Mouse (Mus musculus) limb, embryonic 11.5 days (tissue): ENCODE measurements at regions not wholly inside any gene's neighbourhood (a gene's known extent, or its start where the extent isn't known, plus 50 kb on each side); places are given as distances from the start of the nearest gene placed in this dataset.

Experiments
- ATAC-seq: fragments of 200-750 bp; cut with Nextera tagmentation; 2 replicates; pipeline ENCODE4 v1.8.0; 2017; ENCODE audit warnings: low read depth; ENCODE audit not compliant: insufficient number of reproducible peaks, low FRiP score, low TSS enrichment
- DNase-seq: peaks from one replicate; pipeline ENCODE4 v3.0.0-alpha.2; 2015; ENCODE audit warnings: low spot score
- H3K27ac ChIP-seq: fragments of 300-500 bp; sonication (generic); replicated peaks from 2 replicates; pipeline ENCODE4 v1.5.1; 2014; ENCODE audit warnings: low read depth, mild to moderate bottlenecking, low read length
- H3K27me3 ChIP-seq: fragments of 300-500 bp; sonication (generic); 2 replicates; pipeline ENCODE4 v1.6.1; 2014; ENCODE audit warnings: mild to moderate bottlenecking, low read length, mixed read lengths; ENCODE audit not compliant: control insufficient read depth, insufficient read depth
- H3K36me3 ChIP-seq: fragments of 300-500 bp; sonication (generic); 2 replicates; pipeline ENCODE4 v1.6.1; 2014; ENCODE audit warnings: mild to moderate bottlenecking, low read length, moderate library complexity, mixed read lengths; ENCODE audit not compliant: control insufficient read depth, insufficient read depth
- H3K4me1 ChIP-seq: fragments of 300-500 bp; sonication (generic); 2 replicates; pipeline ENCODE4 v1.6.1; 2014; ENCODE audit warnings: low read length, mixed read lengths; ENCODE audit not compliant: control insufficient read depth, insufficient read depth
- H3K4me2 ChIP-seq: fragments of 300-500 bp; sonication (generic); 2 replicates; pipeline ENCODE4 v1.6.1; 2014; ENCODE audit warnings: low read depth, mild to moderate bottlenecking, moderate library complexity; ENCODE audit not compliant: severe bottlenecking
- H3K4me3 ChIP-seq: fragments of 300-500 bp; sonication (generic); 2 replicates; pipeline ENCODE4 v1.5.1; 2014; ENCODE audit warnings: low read depth, low read length
- H3K9ac ChIP-seq: fragments of 300-500 bp; sonication (generic); 2 replicates; pipeline ENCODE4 v1.6.1; 2014; ENCODE audit warnings: mild to moderate bottlenecking, low read length
- H3K9me3 ChIP-seq: fragments of 300-500 bp; sonication (generic); 2 replicates; pipeline ENCODE4 v1.6.1; 2016; ENCODE audit warnings: low read length; ENCODE audit not compliant: control insufficient read depth
- WGBS: fragments of 180-500 bp; shearing (Covaris S2); extraction: QIAGEN DNeasy Blood & Tissue Kit; methylation state at CpG from one replicate; pipeline ENCODE4 v1.1.7; 2014; 5-methylcytosine and 5-hydroxymethylcytosine counted together

DNA sequence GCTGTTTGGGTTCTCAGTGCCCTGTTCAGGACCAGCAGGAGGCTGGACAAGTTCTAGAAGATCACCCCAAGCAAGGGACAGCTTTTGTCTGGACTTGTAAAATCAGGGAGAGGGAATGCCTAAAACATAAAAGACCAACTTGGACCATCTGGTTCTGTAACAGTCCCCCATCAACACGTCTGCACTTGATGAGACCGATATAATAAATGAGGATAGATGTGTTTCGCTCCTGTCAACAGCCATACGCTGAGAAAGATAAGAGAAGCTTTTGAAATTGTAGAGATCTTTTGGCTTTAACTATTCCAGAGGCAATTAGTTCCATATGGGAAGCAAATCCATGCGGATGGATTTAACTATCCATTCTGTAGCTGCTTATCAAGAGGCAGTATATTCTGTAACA, 2561.4 kb upstream of the Gm7489 start:
- ATAC-seq (no peak), DNase-seq (no peak)
- WGBS: 10% methylated on average over 5 of the region's 5 CpGs

DNA sequence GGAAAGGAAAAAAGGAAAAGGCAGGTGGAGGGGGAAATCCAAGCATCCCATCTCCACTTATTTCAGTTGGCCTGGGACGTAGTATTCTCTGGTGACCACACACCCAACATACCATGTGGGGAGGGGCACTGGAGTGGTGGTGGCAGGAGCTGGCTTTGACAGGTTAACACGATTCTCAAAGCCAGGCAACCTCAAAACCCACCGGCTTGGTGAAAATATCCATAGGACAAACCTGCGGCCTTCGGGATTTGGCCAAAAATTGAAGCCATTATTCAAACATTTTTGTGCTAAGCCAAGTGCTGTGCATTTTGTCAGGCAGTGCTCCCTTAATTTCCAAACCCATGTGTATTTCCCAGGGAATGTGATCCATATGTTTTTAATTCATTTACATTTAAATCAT, 2560.5 kb upstream of the Gm7489 start:
- 0 out of 2 replicates have a peak, but pooled peaks cover 3% of the 10 kb centered on the region for H3K4me1 ChIP-seq
- no peaks in the 10 kb centered on the region for H3K27me3 ChIP-seq
- DNase-seq (peak; percentile 54), ATAC-seq (no peak)
- H3K4me2 ChIP-seq: no peak overlapping the region
- H3K9ac ChIP-seq: no peak overlapping the region
- no peaks in the 10 kb centered on the region for H3K36me3 ChIP-seq
- H3K9me3 ChIP-seq: no peaks in the 10 kb centered on the region
- WGBS: 25% methylated on average over 5 of the region's 5 CpGs
- H3K27ac ChIP-seq: no peak overlapping the region
- H3K4me3 ChIP-seq: no peak overlapping the region

More for the DNA sequence above, 2561.4 kb upstream of the Gm7489 start:
- Histone ChIP-seq H3K36me3 (no peaks in the 10 kb centered on the region), H3K9ac (no peak overlapping the region), H3K4me2 (no peak overlapping the region), H3K4me3 (no peak overlapping the region), H3K4me1 (0 out of 2 replicates have a peak, but pooled peaks cover 3% of the 10 kb centered on the region), H3K27me3 (no peaks in the 10 kb centered on the region), H3K9me3 (no peaks in the 10 kb centered on the region), H3K27ac (no peak overlapping the region)

DNA sequence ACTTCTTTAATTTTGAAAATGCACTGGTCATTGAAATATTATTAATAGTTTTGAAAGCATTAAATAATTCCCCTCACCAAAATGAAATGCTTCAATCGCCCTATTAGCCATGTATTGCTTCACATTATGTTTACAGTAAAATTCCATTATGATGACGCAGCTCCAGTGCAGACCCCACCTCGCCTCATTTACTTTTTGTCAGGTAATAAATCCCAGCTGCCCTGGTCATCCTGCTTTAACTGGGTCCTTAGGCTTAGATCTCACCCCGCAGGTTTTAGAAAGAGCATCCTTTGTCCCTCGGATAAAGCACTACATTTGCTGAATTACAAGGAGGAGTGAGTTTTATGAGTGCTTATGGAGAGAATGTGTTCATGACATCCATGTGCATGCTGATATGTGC, 2557.0 kb upstream of the Gm7489 start:
- no peaks in the 10 kb centered on the region for H3K27me3 ChIP-seq
- 34% methylated on average over 5 of the region's 5 CpGs for WGBS
- H3K4me1 ChIP-seq: 0 out of 2 replicates have a peak, but pooled peaks cover 5% of the 10 kb centered on the region
- no peak for DNase-seq
- H3K9me3 ChIP-seq: no peaks in the 10 kb centered on the region
- H3K4me3 ChIP-seq: no peak overlapping the region
- no peak overlapping the region for H3K27ac ChIP-seq
- no peaks in the 10 kb centered on the region for H3K36me3 ChIP-seq
- no peak overlapping the region for H3K9ac ChIP-seq
- H3K4me2 ChIP-seq: no peak overlapping the region
- ATAC-seq: no peak

DNA sequence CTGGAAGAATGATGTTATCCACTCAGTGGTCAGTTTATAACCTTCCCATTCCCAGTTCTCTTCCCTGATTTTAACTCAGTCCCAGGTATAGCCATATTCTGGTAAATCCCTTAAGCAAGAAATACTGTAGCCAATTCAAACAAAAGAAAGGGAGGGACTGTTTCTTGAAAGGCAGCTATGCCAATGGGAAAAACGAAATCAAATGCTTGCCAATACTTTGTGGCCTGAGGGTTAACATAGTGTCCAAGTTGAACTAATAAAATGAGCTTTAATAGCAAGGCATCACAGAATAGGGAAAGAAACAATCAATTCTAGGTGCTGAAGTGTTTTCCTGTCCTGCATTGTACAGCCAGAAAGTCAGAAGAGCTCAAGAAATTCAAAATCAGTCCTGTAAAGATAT, 2548.3 kb upstream of the Gm7489 start:
- Histone ChIP-seq H3K27me3 (no peaks in the 10 kb centered on the region), H3K36me3 (no peaks in the 10 kb centered on the region), H3K4me3 (no peak overlapping the region), H3K9me3 (no peaks in the 10 kb centered on the region), H3K9ac (no peak overlapping the region), H3K4me2 (no peak overlapping the region), H3K27ac (no peak overlapping the region), H3K4me1 (0 out of 2 replicates have a peak, but pooled peaks cover 2% of the 10 kb centered on the region)
- DNase-seq: no peak
- ATAC-seq: no peak
- WGBS: 62% methylated on average over 1 of the region's 1 CpGs

DNA sequence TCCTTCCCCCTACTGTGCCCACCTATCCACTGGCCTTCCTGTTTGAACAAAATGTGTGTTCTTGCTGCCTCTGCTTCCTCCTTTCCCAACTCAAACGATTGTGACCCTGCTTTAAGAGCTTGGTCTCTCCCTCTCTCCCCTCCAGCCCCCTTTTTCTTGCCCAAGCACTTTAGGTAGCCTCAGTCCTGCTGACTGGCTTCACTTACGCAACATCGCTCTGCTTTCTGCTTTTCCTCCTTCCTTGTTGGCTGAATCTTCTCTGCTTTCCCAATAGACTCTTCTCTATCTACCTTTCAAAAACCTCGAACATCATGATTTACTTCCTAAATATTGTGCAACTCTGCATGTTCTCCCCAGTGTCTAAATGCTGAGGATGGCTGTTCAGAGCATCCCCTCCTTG, 2538.4 kb upstream of the Gm7489 start:
- whole genome bisulfite sequencing: 76% methylated on average over 4 of the region's 4 CpGs
- Histone ChIP-seq H3K36me3 (no peaks in the 10 kb centered on the region), H3K27me3 (no peaks in the 10 kb centered on the region), H3K4me2 (no peak overlapping the region), H3K4me3 (no peak overlapping the region), H3K4me1 (no peaks in the 10 kb centered on the region), H3K9me3 (no peaks in the 10 kb centered on the region), H3K9ac (no peak overlapping the region), H3K27ac (no peak overlapping the region)
- DNase-seq: no peak
- no peak for ATAC-seq

DNA sequence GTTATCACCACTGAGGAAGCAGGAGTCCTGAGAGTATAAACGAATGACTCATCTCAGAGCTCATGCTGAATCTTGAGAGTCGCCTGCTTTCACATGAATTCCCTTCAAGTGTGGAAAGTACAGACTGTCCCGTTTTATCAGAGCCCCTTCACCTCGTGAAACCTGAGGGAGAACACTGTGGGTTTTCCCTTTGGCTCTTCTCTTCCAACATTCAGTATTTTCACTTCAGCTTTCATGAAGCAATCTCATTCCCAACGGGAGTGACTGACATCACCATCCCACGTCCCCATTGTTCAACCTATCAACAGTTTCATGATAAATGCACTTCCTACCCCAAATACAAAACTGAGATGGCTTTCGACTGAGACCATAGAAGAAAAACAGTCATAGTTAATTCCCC, 2521.3 kb upstream of the Gm7489 start:
- ATAC-seq (no peak), DNase-seq (no peak)
- no peak overlapping the region for H3K27ac ChIP-seq
- no peaks in the 10 kb centered on the region for H3K36me3 ChIP-seq
- 86% methylated on average over 7 of the region's 7 CpGs for WGBS
- no peaks in the 10 kb centered on the region for H3K4me1 ChIP-seq
- no peaks in the 10 kb centered on the region for H3K27me3 ChIP-seq
- H3K4me2 ChIP-seq: no peak overlapping the region
- H3K4me3 ChIP-seq: no peak overlapping the region
- no peak overlapping the region for H3K9ac ChIP-seq
- H3K9me3 ChIP-seq: no peaks in the 10 kb centered on the region

DNA sequence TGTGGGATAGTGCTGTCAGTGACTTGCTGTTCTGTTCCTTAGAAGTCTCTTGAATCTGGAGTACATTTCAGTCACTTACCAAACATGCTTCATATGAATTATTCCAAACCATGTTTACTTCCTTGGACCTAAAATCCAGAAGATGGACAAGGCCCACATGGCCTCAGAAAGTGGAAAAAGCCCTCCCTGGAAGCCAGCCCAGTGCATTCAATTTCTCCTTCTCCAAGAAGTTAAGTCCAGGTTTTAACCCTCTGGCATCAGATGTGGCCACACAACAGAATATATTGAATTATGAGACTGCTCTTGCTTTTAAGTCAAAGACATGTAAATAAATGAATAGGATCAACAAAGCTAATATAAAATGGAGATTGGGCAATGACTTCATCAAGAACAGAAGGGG, 2513.5 kb upstream of the Gm7489 start:
- no peaks in the 10 kb centered on the region for H3K36me3 ChIP-seq
- H3K4me2 ChIP-seq: no peak overlapping the region
- ATAC-seq (no peak), DNase-seq (no peak)
- H3K4me3 ChIP-seq: no peak overlapping the region
- H3K9me3 ChIP-seq: no peaks in the 10 kb centered on the region
- H3K27ac ChIP-seq: no peak overlapping the region
- no peaks in the 10 kb centered on the region for H3K4me1 ChIP-seq
- H3K9ac ChIP-seq: no peak overlapping the region
- no peaks in the 10 kb centered on the region for H3K27me3 ChIP-seq

DNA sequence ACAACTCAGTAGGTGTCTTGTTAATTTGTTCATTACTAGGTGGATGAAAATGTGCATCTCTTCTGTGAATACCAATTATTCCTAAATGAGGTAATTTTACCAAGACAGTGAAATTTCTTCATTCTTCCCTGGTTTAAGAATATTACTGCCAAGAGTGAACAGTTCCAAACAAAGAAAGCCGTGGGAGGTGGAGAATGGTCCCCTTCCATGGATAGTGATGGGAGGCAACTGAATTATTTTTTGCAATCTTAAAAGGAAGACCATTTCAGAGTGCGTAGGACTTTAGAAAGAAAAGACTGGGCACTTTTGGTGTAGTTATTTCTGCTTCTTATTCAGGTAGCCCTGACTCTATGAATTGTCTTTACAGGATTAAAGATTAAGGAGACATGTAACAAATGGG, 2494.3 kb upstream of the Gm7489 start:
- DNase-seq (no peak), ATAC-seq (no peak)
- 87% methylated on average over 2 of the region's 2 CpGs for WGBS
- H3K4me3 ChIP-seq: no peak overlapping the region
- no peaks in the 10 kb centered on the region for H3K4me1 ChIP-seq
- H3K36me3 ChIP-seq: no peaks in the 10 kb centered on the region
- no peak overlapping the region for H3K27ac ChIP-seq
- no peaks in the 10 kb centered on the region for H3K9me3 ChIP-seq
- no peaks in the 10 kb centered on the region for H3K27me3 ChIP-seq
- H3K9ac ChIP-seq: no peak overlapping the region
- no peak overlapping the region for H3K4me2 ChIP-seq

DNA sequence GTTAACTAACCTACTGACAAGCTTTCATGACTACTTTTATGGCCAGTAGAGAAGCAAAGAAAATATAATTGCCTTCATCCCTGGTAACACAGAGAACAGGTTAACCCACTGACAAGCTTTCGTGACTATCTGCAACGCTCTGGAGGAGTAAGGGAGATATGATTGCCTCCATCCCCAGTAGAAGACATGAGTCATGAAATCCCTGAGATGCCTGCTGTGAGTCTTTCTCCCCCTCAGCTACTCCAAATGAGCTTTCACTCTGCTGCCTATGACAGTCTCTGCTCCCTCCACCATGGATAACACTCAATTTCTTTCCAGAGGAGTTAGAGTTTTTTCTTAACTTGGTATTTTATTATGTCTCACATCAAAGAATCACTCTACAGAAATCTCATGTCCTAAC, 2493.4 kb upstream of the Gm7489 start:
- DNase-seq (no peak), ATAC-seq (no peak)
- Histone ChIP-seq H3K9me3 (no peaks in the 10 kb centered on the region), H3K4me3 (no peak overlapping the region), H3K27ac (no peak overlapping the region), H3K36me3 (no peaks in the 10 kb centered on the region), H3K27me3 (no peaks in the 10 kb centered on the region), H3K9ac (no peak overlapping the region), H3K4me2 (no peak overlapping the region), H3K4me1 (no peaks in the 10 kb centered on the region)
- 83% methylated on average over 2 of the region's 2 CpGs for WGBS
